Mouse (Mus musculus) neural tube, embryonic 13.5 days (tissue): ENCODE data around the gene Il6st. TPM values are rescaled to one million over a fixed set of nuclear protein-coding genes. Genes with fewer than 3 reads are reported as not detected.

Source experiments
- ATAC-seq: fragments of 200-750 bp; cut with Nextera tagmentation; 2 replicates; pipeline ENCODE4 v1.8.0; 2017; ENCODE audit warnings: low read depth, mild to moderate bottlenecking, moderate TSS enrichment, moderate library complexity
- H3K27ac ChIP-seq: fragments of 300-500 bp; sonication (generic); replicated peaks from 2 replicates; pipeline ENCODE4 v1.5.1; 2015; ENCODE audit warnings: moderate library complexity, mild to moderate bottlenecking, inconsistent platforms
- H3K27me3 ChIP-seq: fragments of 300-500 bp; sonication (generic); 2 replicates; pipeline ENCODE4 v1.6.1; 2015; ENCODE audit warnings: mild to moderate bottlenecking, inconsistent platforms
- H3K36me3 ChIP-seq: fragments of 300-500 bp; sonication (generic); 2 replicates; pipeline ENCODE4 v1.6.1; 2015; ENCODE audit warnings: mild to moderate bottlenecking, inconsistent platforms
- H3K4me1 ChIP-seq: fragments of 300-500 bp; sonication (generic); replicated peaks from 2 replicates; pipeline ENCODE4 v1.6.1; 2015; ENCODE audit warnings: inconsistent platforms
- H3K4me2 ChIP-seq: fragments of 300-500 bp; sonication (generic); 2 replicates; pipeline ENCODE4 v1.6.1; 2015; ENCODE audit warnings: inconsistent platforms, mild to moderate bottlenecking, moderate library complexity
- H3K4me3 ChIP-seq: fragments of 300-500 bp; sonication (generic); 2 replicates; pipeline ENCODE4 v1.5.1; 2015; ENCODE audit warnings: mild to moderate bottlenecking, inconsistent platforms
- H3K9ac ChIP-seq: fragments of 300-500 bp; sonication (generic); 2 replicates; pipeline ENCODE4 v1.6.1; 2015; ENCODE audit warnings: moderate library complexity, mild to moderate bottlenecking, inconsistent platforms
- H3K9me3 ChIP-seq: fragments of 300-500 bp; sonication (generic); 2 replicates; pipeline ENCODE4 v1.6.1; 2016; ENCODE audit warnings: inconsistent platforms
- WGBS: fragments of 180-500 bp; shearing (Covaris S2); methylation state at CpG from one replicate; pipeline ENCODE4 v1.1.7; 2015; 5-methylcytosine and 5-hydroxymethylcytosine counted together
- polyA plus RNA-seq: library from polyadenylated mRNA; unstranded; fragments of >200 nt; fragmentation: Nextera tagmentation; extraction: Ambion mirVana; gene quantifications from 2 replicates; pipeline ENCODE4 v1.2.1, GENCODE M21; 2015

The Il6st gene
- polyA plus RNA-seq, 1 experiment from 2014 or later, result 26.5 TPM

DNA sequence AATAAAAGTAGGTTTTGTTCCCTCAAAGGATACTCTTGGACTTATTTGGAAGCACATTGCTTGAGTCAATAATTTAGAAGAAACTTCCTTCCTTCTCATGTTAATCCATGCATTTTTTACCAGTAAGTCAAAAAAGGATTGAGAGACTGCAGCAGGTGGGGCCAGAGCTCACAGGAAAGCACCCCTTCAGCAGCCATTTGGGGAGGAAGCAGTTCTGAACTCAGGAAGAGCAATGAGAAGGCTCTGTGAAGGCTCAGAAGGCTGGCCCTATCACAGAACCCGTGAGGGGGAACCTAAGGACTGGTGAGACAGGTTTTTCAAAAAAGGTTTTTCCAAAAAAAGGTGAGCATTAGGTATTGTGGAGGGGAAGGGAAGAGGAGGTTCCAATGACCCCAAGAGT, 50.7 kb downstream of the Il6st start:
- peaks cover 11% of the 10 kb centered on the region; the same call in 1 of the 2 replicates for H3K9me3 ChIP-seq
- no peaks in the 10 kb centered on the region for H3K27me3 ChIP-seq
- no peaks in the 10 kb centered on the region for H3K4me1 ChIP-seq
- H3K27ac ChIP-seq, result no peak overlapping the region
- no peaks in the 10 kb centered on the region for H3K36me3 ChIP-seq
- 63% methylated on average over 1 of the region's 1 CpGs for WGBS
- no peak overlapping the region for H3K4me3 ChIP-seq
- H3K9ac ChIP-seq, result no peak overlapping the region
- no peak for ATAC-seq
- no peak overlapping the region for H3K4me2 ChIP-seq

DNA sequence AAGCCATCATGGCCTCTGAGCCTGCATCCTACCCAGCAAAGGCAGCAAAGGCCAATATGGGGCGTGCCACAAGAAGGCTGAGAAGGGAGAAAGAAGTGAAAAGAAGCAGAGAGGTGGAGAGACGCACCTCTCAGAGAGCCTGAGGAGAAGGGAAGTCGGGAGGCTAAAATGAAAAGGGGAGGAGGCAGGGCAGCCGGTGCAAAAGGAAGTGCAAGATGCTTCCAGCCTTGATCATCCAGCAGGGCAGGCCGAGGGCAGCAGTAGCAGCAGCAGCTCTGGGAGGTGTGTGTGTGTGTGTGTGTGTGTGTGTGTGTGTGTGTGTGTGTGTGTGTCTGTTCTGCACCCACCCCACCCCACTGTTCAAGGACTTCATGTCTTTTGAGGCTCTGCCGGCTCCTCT, 58.4 kb downstream of the Il6st start:
- WGBS, result 76% methylated on average over 6 of the region's 6 CpGs
- ATAC-seq, result no peak
- no peaks in the 10 kb centered on the region for H3K27me3 ChIP-seq
- H3K9ac ChIP-seq, result no peak overlapping the region
- no peak overlapping the region for H3K4me2 ChIP-seq
- no peaks in the 10 kb centered on the region for H3K4me1 ChIP-seq
- no peaks in the 10 kb centered on the region for H3K36me3 ChIP-seq
- no peak overlapping the region for H3K4me3 ChIP-seq
- no peak overlapping the region for H3K27ac ChIP-seq
- peaks cover 11% of the 10 kb centered on the region; the same call in 1 of the 2 replicates for H3K9me3 ChIP-seq

DNA sequence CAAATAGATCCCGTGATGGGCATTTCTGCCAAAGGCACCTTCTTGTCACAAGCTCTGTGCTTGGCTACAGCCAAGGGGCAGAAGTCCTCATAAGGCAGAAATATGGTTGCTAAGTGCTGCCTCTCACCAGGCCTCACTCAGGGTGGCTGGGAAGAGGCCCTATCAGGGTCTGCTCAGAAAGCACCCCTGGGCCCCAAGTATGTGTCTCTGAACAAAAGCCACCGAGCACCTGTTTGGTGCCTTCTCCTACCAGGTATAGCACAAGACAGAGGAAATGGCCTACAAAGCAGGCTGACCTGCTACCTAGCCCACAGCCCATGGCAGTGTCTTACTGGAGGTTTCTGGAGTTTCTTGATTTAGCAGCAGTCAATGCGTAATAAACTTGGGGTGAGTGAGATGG, 59.0 kb downstream of the Il6st start:
- WGBS, result 83% methylated on average over 3 of the region's 3 CpGs
- H3K4me3 ChIP-seq, result no peak overlapping the region

DNA sequence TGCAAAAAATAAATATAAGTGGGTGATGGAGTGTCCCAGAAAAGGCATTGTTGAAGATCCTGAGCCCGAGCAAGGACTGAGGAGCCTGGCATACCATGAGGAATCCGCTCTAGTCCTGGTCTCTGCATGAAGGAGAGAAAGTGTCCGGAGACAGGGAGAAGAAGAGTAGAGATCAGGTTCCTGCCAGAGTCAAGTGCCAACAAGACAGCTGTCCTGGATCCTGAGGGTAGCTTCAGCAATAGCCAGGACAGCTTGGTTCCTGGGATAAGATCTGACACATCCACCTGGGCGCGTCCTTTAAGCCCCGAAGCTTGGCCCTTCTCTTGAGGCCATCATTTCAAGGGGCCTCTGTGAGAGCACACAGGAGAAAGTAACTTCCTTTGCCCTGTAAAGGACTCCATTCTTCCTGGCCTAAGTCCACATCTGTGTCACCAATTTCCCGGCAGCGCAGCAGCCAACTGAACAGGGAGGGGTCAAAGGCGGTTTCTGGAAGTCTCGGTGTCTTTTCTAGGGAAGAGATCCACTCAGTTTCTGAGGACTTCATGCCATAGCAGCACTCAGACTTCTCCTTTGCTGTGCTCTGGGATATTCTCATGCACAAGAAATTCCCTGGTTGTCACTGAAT, 59.6 kb downstream of the Il6st start:
- Histone ChIP-seq H3K9me3 (0 out of 2 replicates have a peak, but pooled peaks cover 1% of the 10 kb centered on the region), H3K9ac (no peak overlapping the region), H3K4me3 (no peak overlapping the region), H3K27ac (no peak overlapping the region), H3K4me2 (no peak overlapping the region), H3K4me1 (no peaks in the 10 kb centered on the region), H3K27me3 (no peaks in the 10 kb centered on the region), H3K36me3 (no peaks in the 10 kb centered on the region)
- ATAC-seq, result no peak
- WGBS, result 92% methylated on average over 10 of the region's 10 CpGs

More for the DNA sequence above, 59.0 kb downstream of the Il6st start:
- no peak overlapping the region for H3K9ac ChIP-seq
- no peak for ATAC-seq
- no peaks in the 10 kb centered on the region for H3K36me3 ChIP-seq
- H3K4me1 ChIP-seq, result no peaks in the 10 kb centered on the region
- no peak overlapping the region for H3K27ac ChIP-seq
- no peaks in the 10 kb centered on the region for H3K27me3 ChIP-seq
- H3K4me2 ChIP-seq, result no peak overlapping the region
- peaks cover 7% of the 10 kb centered on the region; the same call in 1 of the 2 replicates for H3K9me3 ChIP-seq

DNA sequence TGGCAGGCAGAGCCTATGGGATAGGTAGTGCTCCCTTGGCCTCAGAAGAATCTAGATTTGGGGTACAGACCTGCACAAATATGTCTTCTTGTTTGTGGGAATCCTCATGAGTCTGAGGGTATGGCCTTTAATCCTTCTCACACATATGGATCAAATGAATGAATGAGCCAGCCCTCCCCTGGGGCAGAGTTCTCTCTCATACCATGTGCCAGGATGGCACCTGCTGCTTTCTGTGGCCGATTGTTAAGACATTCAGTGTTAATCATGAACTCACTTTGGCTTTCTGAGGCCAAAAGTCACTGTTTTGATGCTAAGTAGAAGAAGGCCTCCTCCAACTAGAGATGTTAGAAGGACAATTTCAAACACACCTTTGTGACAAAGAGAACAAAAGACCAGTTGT, 63.3 kb downstream of the Il6st start:
- no peaks in the 10 kb centered on the region for H3K27me3 ChIP-seq

DNA sequence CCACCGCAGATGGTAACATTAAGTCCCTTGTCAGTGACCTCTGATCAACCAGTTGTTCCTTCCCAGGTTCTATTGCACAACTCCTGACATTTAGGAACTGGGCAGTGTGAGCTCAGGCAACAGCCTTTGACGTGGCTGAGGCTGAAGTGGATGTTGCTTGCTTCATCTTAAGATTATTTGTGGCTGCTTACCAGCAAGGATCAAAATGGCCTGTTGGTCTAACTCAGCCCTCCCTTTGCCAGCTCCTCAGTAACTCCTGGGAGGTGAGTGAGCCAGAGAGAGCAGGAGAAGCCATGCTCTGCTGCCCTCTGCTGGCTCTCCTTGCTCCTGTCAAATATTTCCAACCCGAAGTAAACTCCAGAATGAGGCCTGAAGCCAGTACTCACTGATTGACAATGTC, 66.0 kb downstream of the Il6st start:
- Histone ChIP-seq H3K4me2 (no peak overlapping the region), H3K4me1 (peaks cover 5% of the 10 kb centered on the region; the same call in 1 of the 2 replicates), H3K27me3 (no peaks in the 10 kb centered on the region), H3K4me3 (no peak overlapping the region), H3K27ac (no peak overlapping the region), H3K9me3 (no peaks in the 10 kb centered on the region), H3K36me3 (no peaks in the 10 kb centered on the region), H3K9ac (no peak overlapping the region)
- 33% methylated on average over 3 of the region's 3 CpGs for WGBS
- no peak; the same call in 1 of the 2 replicates for ATAC-seq

More for the DNA sequence above, 63.3 kb downstream of the Il6st start:
- H3K9me3 ChIP-seq, result no peaks in the 10 kb centered on the region
- H3K27ac ChIP-seq, result no peak overlapping the region
- no peak overlapping the region for H3K4me3 ChIP-seq
- no peak overlapping the region for H3K4me2 ChIP-seq
- no peaks in the 10 kb centered on the region for H3K4me1 ChIP-seq
- H3K36me3 ChIP-seq, result no peaks in the 10 kb centered on the region
- no peak overlapping the region for H3K9ac ChIP-seq
- 32% methylated on average over 1 of the region's 1 CpGs for WGBS
- no peak for ATAC-seq

DNA sequence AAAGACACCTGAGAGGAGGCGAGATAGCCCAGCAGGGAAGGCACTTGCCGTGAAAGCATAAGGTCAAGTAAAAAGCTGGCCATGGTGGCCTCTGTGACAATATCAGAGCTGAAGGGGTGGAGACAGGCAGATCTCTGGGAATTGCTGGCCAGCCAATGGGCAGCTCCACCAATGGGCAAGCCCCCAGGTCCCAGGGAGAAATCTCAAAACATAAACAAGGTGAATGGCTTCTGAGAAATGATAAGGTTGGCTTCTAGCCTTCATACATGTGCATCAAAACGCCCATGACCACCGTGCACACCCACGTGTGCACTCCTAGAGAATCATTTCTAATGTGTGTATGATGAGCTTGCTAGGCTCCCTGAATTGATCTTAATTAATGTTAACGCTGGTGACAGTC, 68.4 kb downstream of the Il6st start:
- 89% methylated on average over 6 of the region's 6 CpGs for WGBS
- H3K36me3 ChIP-seq, result no peaks in the 10 kb centered on the region
- no peak overlapping the region for H3K4me2 ChIP-seq
- no peak for ATAC-seq
- H3K27me3 ChIP-seq, result no peaks in the 10 kb centered on the region
- H3K9ac ChIP-seq, result no peak overlapping the region
- H3K4me1 ChIP-seq, result peaks cover 5% of the 10 kb centered on the region; the same call in 1 of the 2 replicates
- no peak overlapping the region for H3K27ac ChIP-seq
- no peaks in the 10 kb centered on the region for H3K9me3 ChIP-seq
- H3K4me3 ChIP-seq, result no peak overlapping the region

DNA sequence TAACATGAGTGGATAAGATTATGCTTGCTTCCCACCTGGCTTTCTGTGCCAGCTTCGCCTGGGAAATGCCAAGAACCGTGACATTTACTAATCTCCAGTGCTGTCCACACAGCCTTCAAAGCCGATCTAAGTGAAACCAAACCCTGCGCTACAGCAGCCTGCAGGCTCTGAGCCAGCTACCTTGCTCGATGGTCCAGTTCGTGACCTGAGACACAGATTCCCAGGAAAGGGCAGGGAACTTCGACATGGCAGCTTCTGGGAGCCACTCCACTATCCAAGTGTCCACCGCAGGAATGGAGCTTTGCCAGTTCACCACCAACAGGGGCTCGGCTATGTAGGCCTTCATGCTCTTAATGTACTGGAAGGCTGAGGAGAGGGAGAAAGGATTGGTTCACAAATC, 69.7 kb downstream of the Il6st start:
- H3K4me1 ChIP-seq, result peaks cover 5% of the 10 kb centered on the region; the same call in 1 of the 2 replicates
- H3K9ac ChIP-seq, result no peak overlapping the region
- H3K36me3 ChIP-seq, result no peaks in the 10 kb centered on the region
- H3K27ac ChIP-seq, result no peak overlapping the region
- H3K9me3 ChIP-seq, result no peaks in the 10 kb centered on the region
- WGBS, result 82% methylated on average over 9 of the region's 9 CpGs
- ATAC-seq, result no peak
- no peak overlapping the region for H3K4me2 ChIP-seq
- H3K4me3 ChIP-seq, result no peak overlapping the region
- no peaks in the 10 kb centered on the region for H3K27me3 ChIP-seq

DNA sequence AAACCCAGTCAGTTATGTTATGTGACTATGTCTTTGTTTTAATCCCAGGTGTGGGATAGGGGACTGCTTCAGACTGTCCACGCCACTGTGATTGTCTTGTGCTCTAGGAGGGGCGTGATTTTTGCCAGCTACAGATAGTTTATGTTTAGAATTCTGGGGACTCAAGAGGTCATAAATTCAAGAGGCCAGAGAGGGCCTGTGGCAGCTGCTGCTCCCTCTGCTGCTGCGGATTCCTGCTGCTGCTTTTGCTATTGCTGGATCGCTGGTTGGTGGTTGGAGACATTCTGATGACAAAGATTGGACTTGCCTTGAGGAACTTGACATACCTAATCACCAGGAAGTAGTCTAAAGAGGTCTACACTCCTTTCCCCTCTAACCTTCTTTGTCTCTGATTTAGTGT, 72.7 kb downstream of the Il6st start:
- Histone ChIP-seq H3K36me3 (no peaks in the 10 kb centered on the region), H3K27me3 (no peaks in the 10 kb centered on the region), H3K27ac (no peak overlapping the region), H3K4me2 (no peak overlapping the region), H3K4me3 (no peak overlapping the region), H3K9ac (no peak overlapping the region), H3K4me1 (peaks cover 5% of the 10 kb centered on the region; the same call in 1 of the 2 replicates), H3K9me3 (no peaks in the 10 kb centered on the region)
- WGBS, result 59% methylated on average over 4 of the region's 4 CpGs
- no peak for ATAC-seq

DNA sequence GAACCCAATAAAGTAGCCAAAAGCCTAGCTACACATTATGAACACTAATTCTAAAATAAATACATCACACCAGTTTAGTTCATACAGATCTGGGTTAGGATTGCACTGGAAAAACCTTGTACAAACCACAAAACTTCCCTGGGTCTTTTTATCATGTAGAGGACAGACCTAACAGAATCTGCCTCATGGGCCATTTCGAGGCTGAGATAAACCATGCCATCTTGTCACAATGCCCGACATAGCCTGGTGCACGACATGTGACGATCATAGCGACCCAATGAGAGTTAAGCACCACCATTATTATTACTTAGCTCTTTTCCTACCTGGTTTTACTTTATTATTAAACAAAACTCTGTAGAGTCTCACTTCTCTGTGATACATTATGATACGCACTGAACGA, 73.2 kb downstream of the Il6st start:
- Histone ChIP-seq H3K27me3 (no peaks in the 10 kb centered on the region), H3K4me2 (no peak overlapping the region), H3K9ac (no peak overlapping the region), H3K4me3 (no peak overlapping the region), H3K4me1 (peaks cover 5% of the 10 kb centered on the region; the same call in 1 of the 2 replicates), H3K9me3 (no peaks in the 10 kb centered on the region), H3K27ac (no peak overlapping the region), H3K36me3 (no peaks in the 10 kb centered on the region)
- WGBS, result 92% methylated on average over 7 of the region's 7 CpGs
- ATAC-seq, result no peak

DNA sequence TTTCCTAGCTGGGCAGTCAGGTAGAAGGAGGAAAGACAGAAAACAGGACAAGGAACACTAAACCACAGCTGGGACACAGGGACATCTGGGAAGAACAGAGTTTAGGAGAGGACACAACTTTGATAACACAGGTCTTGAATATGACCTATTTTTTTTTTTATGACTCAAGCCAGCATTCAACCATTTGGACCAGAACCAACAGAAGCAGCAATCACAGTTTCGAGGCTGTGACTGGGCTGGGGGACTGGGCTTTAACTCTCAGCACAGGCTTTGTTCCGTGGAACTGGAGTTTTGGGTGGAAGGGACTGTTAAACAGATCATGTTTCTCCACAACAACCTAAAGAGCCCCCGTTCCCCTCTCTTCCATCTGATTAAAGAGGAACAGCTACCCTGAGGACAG, 76.7 kb downstream of the Il6st start:
- no peaks in the 10 kb centered on the region for H3K4me1 ChIP-seq
- H3K4me3 ChIP-seq, result no peak overlapping the region
- H3K36me3 ChIP-seq, result no peaks in the 10 kb centered on the region
- H3K9me3 ChIP-seq, result no peaks in the 10 kb centered on the region
- H3K27ac ChIP-seq, result no peak overlapping the region
- 76% methylated on average over 3 of the region's 3 CpGs for WGBS
- H3K9ac ChIP-seq, result no peak overlapping the region
- ATAC-seq, result no peak
- no peak overlapping the region for H3K4me2 ChIP-seq
- H3K27me3 ChIP-seq, result no peaks in the 10 kb centered on the region

DNA sequence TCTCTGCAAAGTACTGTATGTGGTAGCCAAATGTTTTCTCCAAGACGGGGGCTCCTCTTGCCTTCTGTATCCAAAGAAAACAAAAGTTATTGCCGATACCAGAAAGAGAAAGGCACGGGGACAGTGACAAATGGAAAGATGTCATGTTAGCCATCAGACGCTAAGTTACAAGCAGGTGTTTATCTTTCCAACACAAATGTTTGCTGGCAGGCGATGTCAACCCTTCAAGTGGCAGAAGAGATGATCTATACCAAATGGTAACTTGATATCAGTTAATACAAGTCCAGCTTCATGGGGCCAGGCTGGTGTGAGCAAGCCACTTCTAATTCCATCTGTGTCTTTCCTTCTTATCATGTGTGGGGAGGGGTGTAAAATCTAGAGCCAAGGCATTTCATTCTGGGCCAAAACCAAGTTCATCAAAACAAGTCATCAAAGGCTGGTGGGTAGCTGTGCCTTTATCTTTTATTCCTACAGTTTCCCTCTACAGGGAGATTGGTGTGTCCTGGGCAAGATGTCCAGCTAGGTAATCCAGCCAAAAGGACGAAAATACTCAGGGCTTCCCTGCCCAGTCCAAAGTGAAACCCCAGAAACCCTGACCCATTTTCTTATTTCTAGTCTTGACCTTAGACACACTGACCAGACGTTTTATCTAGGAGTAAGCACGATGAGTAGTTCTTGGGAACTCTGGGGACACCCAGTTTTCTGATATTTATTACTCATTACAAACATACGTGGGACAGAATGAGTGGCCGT, 77.5 kb downstream of the Il6st start:
- no peaks in the 10 kb centered on the region for H3K4me1 ChIP-seq
- no peak overlapping the region for H3K4me3 ChIP-seq
- no peaks in the 10 kb centered on the region for H3K27me3 ChIP-seq
- H3K9me3 ChIP-seq, result no peaks in the 10 kb centered on the region
- ATAC-seq, result no peak
- WGBS, result 83% methylated on average over 10 of the region's 10 CpGs
- H3K4me2 ChIP-seq, result no peak overlapping the region
- no peaks in the 10 kb centered on the region for H3K36me3 ChIP-seq
- no peak overlapping the region for H3K27ac ChIP-seq
- no peak overlapping the region for H3K9ac ChIP-seq
